Mouse (Mus musculus): ENCODE results near the gene Glis2. TPM values are rescaled to one million over a fixed set of nuclear protein-coding genes. Genes with fewer than 3 reads are reported as not detected.
A peak's percentile ranks its signal among the peaks of the same experiment; 100 is the strongest.

The Glis2 gene
- polyA plus RNA-seq, 2 experiments from 2014 or later, result 0.71 TPM; not detected in 1

DNA sequence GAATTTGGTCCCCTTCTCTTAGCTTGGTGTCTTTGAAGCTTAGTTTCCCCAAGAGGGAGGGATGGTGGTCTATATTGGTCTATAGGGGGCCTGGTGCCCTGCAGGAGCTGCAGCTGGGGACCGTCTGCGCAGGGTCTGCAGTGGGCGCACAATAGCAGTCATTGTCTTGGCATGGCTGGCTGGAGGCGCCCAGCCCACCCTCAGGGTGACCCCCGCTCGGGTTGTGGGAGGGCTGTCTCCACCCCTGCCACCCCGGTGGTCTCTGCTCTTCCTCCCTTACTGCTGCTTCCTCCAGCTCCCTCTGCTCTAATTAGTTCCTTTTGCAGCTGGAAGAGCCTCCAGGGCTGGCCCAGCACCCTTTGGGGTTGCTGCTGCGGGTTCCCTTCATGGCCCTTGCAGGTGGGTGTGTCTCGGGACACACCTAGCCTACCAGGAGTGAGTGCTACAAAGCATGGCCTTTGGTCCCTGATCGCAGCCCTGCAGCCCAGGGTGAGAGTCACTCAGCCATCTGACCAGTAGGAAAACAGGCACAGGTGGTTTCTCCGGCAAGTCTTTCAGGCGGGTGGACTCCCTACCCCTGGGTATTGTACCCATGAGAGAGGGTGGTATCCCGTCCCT is 11.1 kb downstream of the Glis2 start:
- ATAC-seq, result no peak

DNA sequence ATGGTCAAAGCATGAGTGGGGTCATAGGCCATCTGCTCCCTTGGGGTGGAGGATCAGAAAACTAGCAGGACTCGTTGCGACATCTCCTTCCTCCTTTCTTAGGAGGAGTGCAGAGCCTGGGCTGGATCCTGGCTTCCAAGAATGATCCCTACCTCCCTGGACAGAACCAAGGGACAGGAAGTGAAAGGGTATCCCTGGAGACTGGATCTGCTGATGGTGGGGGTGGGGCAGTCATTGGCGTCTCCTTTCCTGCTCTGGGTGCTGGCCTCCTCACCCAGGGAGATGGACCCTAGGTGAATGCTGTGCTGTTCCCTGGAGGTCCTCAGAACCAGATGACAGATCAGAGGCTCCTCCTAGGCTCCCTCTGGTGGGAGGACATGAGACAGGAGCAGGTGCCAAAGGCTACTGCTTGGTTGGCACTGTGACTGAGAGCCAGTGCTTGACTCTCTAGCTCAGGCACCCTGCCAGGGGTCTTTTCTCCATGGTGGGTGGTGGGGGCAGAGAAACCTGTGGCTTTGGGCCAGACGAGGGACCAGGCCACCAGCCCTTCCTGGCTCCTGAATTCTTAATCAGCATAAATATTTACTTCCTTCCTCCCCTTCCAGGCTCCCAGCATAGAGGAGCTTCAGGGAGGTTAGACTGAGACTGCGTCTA is 12.0 kb downstream of the Glis2 start:
- ATAC-seq, result no peak

DNA sequence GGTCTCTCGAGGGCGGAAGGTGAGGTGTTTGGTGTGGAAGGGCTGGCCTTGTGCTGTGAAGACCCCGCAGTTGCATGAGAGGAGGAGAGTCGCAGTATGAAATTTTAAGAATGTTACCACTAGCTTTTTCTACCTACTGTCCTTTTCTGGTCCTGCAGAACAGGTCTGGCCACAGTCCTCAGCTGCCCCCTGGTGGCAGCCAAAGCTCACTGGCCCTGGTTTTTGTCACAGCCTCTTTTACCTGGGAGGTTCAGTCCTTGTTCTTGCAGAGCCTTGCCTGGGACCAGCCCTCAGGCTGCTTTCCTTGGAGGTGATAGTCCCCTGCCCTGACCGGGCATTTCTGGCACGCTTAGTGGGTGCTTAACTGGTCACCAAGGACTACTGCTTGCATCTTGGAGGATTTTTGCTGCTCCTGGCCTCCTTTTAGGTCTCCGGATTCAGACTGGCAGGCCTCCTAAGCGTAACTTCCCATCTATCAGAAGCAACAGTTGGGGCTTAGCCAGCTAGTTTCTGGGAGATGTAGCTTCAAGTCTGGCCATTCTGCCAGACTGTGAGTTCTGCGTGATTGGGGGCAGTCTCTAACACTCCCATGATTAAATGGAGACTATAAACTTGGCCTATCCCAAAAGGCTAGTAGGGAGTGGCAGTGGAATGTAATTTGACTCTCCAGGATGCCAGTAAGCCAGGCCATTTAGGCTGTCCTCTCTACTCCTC is 13.5 kb downstream of the Glis2 start:
- ATAC-seq, result peak; percentile 80

DNA sequence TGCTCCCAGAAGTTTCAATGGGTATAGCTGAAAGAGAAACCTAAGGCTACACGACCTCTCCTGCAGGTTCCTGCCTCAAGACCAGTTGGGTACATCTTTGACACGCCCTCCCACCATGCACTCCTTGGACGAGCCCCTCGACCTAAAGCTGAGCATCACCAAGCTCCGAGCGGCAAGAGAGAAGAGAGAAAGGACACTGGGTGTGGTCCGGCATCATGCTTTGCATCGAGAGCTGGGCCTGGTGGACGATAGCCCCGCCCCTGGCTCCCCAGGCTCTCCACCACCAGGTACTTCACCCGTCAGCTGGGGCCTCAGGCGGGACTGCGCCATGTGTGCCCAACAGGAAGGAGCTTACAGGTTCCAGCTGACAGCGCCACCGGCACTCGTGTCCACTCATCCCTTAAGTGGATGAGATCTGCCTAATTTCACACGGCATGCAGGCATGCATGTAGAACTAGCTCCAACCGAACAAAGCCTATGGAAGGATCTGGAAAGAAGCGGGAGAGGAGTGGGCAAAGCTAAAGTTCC is 14.1 kb downstream of the Glis2 start:
- ATAC-seq, result no peak

DNA sequence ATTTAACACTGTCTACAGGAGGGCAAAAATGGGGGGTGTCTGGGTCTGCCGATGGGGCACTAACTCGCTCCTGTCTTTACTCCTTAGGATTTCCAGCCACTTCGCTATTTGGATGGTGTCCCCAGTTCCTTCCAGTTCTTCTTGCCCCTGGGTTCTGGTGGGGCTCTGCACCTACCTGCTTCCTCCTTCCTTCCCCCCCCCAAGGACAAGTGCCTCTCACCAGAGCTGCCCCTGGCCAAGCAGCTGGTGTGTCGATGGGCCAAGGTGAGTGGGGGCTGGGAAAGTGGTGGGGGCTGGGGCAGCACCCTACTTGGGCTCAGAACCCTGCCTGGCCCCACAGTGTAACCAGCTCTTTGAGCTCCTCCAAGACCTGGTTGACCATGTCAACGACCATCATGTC is 16.7 kb downstream of the Glis2 start:
- no peak for ATAC-seq

DNA sequence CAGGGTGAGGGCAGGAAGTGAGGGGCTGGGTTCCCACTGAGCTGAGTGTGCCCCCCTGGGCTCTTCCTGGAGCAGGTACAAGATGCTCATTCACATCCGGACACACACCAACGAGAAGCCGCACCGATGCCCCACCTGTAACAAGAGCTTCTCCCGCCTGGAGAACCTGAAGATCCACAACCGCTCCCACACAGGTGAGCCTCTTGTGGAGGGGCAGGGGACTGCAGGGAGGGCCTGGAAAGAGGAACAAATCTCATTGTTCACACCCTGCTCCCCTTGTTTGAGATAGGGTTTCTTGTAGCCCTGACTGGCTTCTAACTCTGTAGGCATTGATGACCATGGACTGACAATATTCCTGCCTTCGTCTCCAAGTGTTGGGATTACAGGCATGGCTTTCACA is 17.2 kb downstream of the Glis2 start:
- ATAC-seq, result no peak

DNA sequence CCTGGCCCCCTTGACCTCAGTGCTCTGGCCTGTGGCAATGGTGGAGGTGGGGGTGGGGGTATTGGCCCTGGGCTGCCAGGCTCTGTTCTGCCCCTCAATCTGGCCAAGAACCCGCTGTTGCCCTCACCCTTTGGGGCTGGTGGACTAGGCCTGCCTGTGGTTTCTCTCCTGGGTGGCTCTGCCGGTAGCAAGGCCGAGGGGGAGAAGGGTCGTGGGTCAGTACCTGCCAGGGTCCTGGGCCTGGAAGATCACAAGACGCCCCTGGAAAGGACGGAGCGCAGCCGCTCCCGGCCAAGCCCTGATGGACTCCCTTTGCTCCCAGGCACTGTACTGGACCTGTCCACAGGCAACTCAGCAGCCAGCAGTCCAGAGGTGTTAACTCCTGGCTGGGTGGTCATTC is 19.2 kb downstream of the Glis2 start:
- no peak for ATAC-seq

DNA sequence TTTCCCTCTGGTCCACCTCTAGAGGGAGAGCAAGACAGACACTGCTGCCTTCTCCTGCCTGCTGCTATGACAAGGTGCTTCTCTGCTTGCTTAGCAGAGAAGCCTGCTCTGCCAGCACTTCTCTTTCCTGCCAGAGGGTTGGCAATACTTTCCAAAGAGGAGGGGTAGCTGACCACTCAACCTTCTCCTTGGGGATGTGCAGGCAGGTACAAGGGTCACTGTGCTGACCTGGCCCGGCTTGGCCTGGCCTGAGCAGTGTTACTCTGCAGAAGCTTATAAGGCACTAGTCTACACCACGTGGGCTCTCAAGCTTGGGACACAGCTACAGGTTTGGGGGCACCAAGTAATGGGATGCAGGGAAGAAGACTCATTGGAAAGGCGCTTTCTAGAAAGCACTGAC is 20.1 kb downstream of the Glis2 start:
- ATAC-seq, result no peak

DNA sequence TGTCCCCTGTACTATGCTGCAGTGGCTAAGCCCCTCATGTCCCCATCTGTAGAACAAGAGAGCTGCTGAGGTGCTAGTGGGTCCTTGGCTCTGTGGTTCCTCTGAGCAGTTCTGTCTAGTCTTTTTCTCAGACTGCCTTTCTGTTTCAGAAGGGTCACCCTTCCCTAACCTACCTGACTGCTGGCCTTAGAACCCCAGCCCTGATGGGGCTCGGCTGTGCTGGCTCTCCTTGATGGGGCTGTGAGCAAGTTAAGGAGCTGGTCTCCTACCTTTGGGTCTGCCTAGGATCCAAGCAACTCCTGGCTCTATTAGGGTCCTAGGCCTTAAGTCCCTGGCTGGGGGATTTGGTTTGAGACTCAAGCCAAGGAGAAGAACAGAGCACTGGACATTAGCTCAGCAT is 20.8 kb downstream of the Glis2 start:
- no peak for ATAC-seq

DNA sequence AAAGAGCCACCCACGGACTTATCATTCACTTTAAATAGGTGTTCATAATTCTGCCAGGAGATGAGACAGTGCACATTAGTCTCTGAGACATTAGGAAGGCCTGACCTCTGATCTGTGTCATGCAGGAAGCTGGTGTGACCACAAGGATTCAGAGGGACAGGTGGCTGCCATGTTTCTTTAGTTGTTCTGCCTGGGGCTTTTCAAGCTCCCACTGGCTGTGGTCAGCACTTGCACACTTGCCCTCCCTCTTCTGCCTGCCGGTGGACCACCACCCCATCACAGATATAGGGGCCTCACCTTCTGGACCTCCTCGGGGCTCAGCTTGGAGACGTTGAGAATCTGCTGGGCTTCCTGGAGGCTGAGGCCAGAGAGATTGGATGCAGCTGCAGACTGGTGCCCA is 22.3 kb downstream of the Glis2 start:
- no peak for ATAC-seq

DNA sequence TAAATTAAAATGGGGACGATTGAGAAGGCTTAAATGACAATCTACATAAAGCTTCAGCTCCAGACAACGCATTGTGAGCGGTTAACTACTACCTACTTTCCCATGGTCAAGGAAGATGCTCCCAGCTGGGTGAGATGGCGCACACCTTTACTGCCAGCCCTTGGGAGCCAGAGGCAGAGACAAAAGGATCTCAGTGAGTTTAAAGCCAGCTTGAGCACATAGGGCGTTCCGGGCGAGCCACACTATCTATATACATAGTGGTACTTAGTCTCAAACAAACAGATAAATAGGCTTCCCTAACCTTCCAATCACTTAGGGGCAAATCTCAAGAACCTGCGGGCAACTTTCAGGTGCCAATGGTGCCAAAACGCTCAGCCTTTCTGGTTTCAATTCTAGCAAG is 29.6 kb downstream of the Glis2 start:
- ATAC-seq, result no peak

DNA sequence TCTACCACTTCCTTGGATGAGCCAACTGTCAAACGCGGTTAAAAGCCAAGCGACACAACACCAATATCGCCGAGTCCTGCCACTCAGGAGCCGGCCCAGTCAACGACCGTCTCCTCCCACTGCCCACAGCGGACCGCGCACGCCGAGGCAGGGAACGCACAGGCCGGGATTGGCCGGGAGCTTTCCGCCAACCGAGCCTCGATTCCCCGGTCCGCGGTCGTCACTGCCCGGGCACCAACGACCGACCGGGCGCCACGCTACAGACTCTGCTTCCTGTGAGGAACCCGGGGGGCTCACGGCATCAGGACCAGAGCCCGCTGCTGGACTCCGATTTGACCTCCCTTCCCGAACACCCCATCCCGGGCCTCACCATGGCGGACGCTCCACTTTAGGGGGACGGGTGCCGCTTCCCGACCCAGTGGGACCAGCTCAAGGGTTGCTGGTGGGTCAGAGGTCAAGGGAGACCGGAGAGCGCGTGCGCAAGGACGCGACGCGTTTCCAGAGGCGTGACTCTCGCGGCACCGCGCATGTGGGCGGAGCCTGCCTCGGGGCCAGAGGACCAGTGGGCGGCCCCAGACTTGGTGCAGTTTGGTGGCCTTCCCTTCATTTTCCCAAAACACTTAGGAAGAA is 30.1 kb downstream of the Glis2 start, which contains the start of gene Pam16:
Gene Pam16 (minus strand): TSS at position 508 of the 630 bp plus-strand sequence.
- peak; percentile 81 for ATAC-seq

DNA sequence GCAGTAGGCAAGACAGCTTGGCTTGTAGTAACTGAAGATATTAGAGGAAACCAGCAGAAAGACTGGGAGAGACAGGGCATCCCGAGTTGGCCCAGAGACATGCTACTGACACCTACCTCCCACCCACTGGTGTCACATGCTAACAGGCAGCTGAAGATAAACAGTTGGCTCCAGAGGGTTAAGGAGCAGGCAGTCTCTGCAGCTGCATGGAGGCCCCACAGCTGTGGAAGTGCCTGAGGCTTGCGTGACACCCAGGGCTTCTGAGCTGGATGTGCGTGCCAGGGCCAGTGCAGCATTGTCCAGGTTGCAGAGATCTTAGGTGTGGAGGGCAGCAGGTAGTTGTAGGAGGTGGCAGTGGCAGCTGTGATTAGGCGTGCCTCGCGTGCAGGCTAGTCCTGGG is 32.6 kb downstream of the Glis2 start:
- ATAC-seq, result no peak

DNA sequence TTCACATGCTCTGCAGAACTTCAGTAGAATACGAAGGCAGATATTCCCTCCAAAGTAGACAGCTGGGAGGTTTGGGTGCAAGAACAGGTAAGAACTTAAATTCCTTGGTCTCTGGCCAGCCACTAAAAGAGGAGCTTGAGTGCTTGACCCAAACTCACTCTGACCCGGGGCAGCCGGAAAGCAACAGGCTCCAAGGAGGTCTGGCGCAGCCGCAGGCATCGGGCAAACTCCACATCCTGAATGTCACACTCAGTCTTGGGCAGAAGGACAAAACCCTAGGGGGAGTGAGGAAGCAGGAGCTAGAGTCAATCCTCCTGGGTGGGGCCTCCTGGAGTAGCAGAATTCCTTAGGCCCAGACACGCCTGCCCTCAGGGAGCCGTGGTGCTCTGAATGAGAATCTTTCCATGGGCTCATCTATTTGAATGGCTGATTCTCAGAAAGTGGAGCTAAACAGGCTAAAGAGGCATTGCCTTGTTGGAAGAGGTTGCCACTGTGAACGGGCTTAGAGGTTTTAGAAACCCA is 34.4 kb downstream of the Glis2 start:
- ATAC-seq, result no peak

DNA sequence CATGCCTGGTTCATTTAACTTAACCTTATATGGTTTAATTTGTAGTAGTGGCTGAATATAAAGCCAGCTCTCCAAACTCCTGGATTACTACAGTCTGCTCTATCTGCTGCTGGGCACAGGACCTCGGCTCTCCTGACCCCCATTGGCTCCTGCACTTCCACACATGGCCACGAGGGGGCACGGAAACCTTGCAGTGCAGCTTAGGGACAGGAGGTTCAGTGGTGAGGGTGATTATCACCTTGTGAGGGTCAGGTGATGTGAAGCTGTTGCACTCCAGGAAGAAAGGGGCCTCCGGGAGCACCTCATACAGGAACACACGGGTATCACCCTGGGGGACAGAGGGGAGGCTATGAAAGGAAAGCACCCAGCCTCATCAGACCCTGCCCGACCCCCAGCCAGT is 35.4 kb downstream of the Glis2 start:
- ATAC-seq, result peak; percentile 79

DNA sequence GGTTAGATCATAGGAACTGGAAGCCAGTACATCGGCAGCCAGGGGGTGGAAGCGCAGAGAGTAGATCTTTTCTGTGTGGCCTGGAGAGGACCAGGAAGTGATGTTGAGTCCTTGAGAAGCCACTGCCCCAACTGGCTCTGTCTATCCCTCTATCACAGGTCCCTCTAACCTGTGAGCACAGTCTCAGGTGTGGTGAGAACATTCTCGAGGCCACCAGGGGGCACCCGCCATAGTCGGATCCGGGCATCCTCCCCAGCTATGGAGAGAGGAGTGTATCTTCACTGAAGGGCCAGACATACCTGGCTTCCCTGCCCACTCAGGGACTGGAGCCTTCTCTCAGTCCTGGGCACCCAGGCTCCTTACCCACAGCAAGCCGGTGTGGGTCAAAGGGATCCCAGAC is 37.5 kb downstream of the Glis2 start:
- ATAC-seq, result no peak

DNA sequence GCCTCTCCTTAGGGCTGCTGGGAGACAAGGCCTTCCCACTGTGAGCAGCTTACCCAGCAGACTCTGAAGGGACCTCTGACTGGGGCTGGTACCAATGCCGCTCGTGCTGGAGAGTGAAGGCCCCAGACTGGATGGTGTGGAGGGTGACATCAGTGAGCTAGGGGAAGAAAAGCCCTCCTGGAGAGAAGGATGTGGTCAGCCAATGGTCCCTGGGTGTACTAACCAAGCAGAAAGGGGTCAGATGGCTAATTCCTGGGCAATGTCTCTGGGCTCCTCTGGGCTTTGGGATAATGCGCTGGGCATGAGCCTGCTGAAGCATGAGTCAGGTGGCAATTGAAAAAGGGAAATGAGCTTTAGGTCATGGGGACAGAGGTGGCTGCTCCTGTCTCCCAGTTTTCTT is 39.1 kb downstream of the Glis2 start:
- ATAC-seq, result no peak

DNA sequence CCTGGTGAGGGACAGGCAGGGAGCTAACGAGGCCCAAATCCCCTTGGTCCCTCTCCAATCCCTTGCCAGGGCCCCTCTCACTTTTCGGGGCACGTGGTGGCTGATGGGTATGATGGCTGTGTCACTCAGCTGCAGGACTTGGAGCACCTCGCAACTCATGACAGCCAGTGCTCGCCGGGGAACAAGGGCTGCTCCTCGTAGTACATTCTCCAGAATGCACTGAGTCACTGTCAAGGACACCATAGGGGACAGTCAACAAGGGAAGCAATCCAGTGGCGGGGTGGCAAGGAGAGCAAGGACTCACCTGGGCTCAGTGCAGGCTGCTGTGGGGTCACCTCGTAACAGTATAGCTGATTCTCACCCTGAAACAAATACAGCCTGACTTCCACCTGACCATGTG is 40.2 kb downstream of the Glis2 start:
- ATAC-seq, result no peak

DNA sequence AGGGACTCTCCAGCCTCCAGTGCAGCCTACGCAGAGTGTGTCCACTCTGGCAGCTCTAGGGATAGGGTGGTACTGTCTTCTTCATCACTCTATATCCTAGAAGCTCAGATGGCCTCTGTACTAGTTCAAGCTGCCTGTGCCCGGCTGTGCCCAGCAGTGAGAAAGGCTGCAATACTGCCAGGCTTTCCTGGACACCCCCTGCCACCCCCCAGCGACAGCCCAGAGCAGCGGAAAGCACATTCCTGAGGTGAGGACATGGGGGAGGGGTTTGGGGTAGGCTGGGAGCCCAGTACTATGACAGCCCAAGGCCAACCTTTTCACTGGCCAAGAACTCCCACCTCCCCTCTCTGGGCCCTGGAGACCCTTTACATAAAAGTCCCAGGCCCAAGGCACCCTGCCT is 41.2 kb downstream of the Glis2 start:
- no peak for ATAC-seq

DNA sequence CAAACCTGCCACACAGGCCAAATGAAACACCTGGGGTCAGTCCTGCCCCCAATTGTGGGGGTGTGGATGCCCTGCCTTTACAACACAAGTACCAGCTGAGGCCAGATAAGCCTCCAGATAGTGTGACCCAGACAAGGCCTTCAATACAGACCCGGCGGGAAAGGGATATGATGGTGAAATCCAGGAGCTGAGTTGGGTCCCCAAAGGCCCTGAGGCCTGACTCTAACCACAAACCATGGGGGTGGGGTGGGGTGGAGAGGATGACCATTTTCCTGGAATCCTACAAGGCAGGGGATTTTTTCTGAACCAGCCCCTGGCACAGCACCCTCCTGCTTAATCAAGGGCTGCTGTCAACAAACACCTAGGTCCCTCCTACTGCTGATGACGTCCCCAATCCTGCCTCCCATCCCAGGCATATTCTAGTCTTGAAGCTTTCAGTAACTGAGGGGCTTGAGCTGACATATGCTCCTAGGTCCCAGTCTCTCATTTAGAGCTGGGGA is 44.4 kb downstream of the Glis2 start:
- ATAC-seq, result no peak

DNA sequence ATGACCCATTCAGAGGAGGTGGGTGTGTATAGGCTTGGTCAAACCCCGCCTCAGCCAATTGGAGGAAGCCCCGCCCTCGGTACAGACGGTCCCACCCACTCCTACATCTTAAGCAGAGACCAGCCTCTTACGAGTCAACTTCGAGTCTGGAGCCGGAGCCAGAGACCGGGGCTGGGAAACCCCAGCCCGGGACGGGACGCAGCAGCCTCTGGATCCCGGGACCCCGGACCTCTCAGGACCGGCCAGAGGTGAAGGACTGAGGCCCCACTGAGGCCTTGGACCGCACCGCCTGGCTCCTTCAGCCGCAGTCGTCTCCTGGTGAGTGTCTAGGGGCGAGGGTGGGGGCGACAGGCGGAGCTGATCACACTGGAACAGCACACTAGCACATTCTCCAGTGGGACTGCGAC is 45.3 kb downstream of the Glis2 start, which contains the start of the genes Vasn and Dnaja3:
Gene Vasn (plus strand): TSS at position 111 of the 407 bp plus-strand sequence.
Gene Dnaja3 (plus strand): TSS at position 159 of the 407 bp plus-strand sequence.
- ATAC-seq, result no peak

DNA sequence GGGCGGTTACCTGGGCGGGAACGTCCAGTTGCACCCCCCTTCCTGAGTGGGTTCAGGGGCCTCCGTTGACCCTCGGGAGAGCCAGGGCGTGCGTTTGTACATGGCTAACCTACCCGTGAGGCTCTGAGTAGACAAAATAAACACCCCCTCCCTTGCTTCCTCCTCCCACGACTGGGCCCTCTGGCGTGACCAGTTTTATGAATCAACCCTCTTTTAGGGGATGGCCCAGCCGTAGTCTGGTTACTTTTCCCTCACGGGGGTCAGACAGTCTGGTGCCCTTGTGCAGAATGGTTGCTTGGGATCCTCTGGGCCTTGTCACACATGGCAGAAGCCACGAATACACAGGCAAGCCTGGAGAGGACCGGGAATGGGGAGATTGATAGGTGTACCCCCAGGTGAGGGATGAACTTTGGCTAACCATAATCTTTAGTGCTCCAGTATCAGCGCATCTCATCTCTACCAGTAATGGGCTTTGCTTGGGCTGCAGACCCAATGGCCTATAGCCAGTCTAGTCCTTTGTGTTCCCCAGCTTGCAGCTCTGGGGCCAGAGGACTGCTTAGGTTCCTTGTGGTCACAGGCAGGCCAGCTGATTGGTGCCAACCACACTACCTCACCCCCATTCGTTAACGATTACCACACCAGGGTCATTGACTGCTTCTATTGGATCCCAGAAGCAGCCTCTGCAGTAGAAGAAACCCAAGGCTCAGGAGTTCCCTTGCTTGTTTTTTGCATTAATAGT is 45.9 kb downstream of the Glis2 start:
- no peak for ATAC-seq
